Mouse (Mus musculus) forebrain, embryonic 13.5 days (tissue): Measurements from ENCODE around the gene Ugt1a7c. TPM values are rescaled to one million over a fixed set of nuclear protein-coding genes. Genes with fewer than 3 reads are reported as not detected.
"Not testable (repeated sequence)": the region's sequence is repeated elsewhere in the genome, so short reads cannot be mapped to it uniquely, and the experiment has no call there.

ENCODE experiments used
- ATAC-seq: fragments of 200-750 bp; cut with Nextera tagmentation; 2 replicates; pipeline ENCODE4 v1.8.0; 2017
- H3K27ac ChIP-seq: fragments of 300-500 bp; sonication (generic); 2 replicates; pipeline ENCODE4 v1.5.1; 2015; ENCODE audit warnings: inconsistent platforms, mild to moderate bottlenecking, moderate library complexity
- H3K27me3 ChIP-seq: fragments of 300-500 bp; sonication (generic); 2 replicates; pipeline ENCODE4 v1.6.1; 2015; ENCODE audit warnings: mild to moderate bottlenecking, inconsistent platforms
- H3K36me3 ChIP-seq: fragments of 300-500 bp; sonication (generic); 2 replicates; pipeline ENCODE4 v1.6.1; 2015; ENCODE audit warnings: mild to moderate bottlenecking, inconsistent platforms; ENCODE audit not compliant: poor library complexity, severe bottlenecking
- H3K4me1 ChIP-seq: fragments of 300-500 bp; sonication (generic); 2 replicates; pipeline ENCODE4 v1.6.1; 2015; ENCODE audit warnings: inconsistent platforms
- H3K4me2 ChIP-seq: fragments of 300-500 bp; sonication (generic); 2 replicates; pipeline ENCODE4 v1.6.1; 2015; ENCODE audit warnings: inconsistent platforms, mild to moderate bottlenecking, moderate library complexity
- H3K4me3 ChIP-seq: fragments of 300-500 bp; sonication (generic); 2 replicates; pipeline ENCODE4 v1.5.1; 2015; ENCODE audit warnings: mild to moderate bottlenecking, inconsistent platforms
- H3K9ac ChIP-seq: fragments of 300-500 bp; sonication (generic); 2 replicates; pipeline ENCODE4 v1.6.1; 2015; ENCODE audit warnings: mild to moderate bottlenecking, inconsistent platforms
- H3K9me3 ChIP-seq: fragments of 300-500 bp; sonication (generic); replicated peaks from 2 replicates; pipeline ENCODE4 v1.6.1; 2016; ENCODE audit warnings: inconsistent platforms
- whole genome bisulfite sequencing: fragments of 180-500 bp; shearing (Covaris S2); methylation state at CpG from one replicate; pipeline ENCODE4 v1.1.7; 2015; 5-methylcytosine and 5-hydroxymethylcytosine counted together
- polyA plus RNA-seq: library from polyadenylated mRNA; unstranded; fragments of >200 nt; fragmentation: Nextera tagmentation; extraction: Ambion mirVana; gene quantifications from 2 replicates; pipeline ENCODE4 v1.2.1, GENCODE M21; 2015

Ugt1a7c gene
- polyA plus RNA-seq, 1 experiment from 2014 or later, result 0.53 TPM

GRCm38 (mm10) chr1:88098546-88098945 is 3.7 kb downstream of the Ugt1a7c start:
- not testable (repeated sequence) for H3K4me3 ChIP-seq, H3K4me1 ChIP-seq, H3K27me3 ChIP-seq, H3K9ac ChIP-seq, H3K27ac ChIP-seq, H3K9me3 ChIP-seq, H3K4me2 ChIP-seq, ATAC-seq, H3K36me3 ChIP-seq
- WGBS, result 91% methylated on average over 3 of the region's 3 CpGs

GRCm38 (mm10) chr1:88099691-88100090 is 4.8 kb downstream of the Ugt1a7c start:
- H3K9ac ChIP-seq, H3K4me1 ChIP-seq, H3K4me3 ChIP-seq, ATAC-seq, H3K36me3 ChIP-seq, H3K4me2 ChIP-seq, H3K27me3 ChIP-seq, H3K27ac ChIP-seq, H3K9me3 ChIP-seq: not testable (repeated sequence)
- 90% methylated on average over 2 of the region's 2 CpGs for WGBS

GRCm38 (mm10) chr1:88103019-88103418 is 8.2 kb downstream of the Ugt1a7c start, which contains the start of gene Ugt1a6b:
TSS of gene Ugt1a6b (plus strand) at chr1:88103252.
- not testable (repeated sequence) for H3K4me1 ChIP-seq, ATAC-seq, H3K9me3 ChIP-seq, H3K27me3 ChIP-seq, H3K9ac ChIP-seq, H3K4me2 ChIP-seq, H3K36me3 ChIP-seq, H3K4me3 ChIP-seq, H3K27ac ChIP-seq
- WGBS, result 64% methylated on average over 3 of the region's 3 CpGs

- H3K27me3 ChIP-seq, H3K4me3 ChIP-seq, ATAC-seq, H3K4me1 ChIP-seq, H3K36me3 ChIP-seq, H3K9me3 ChIP-seq, H3K9ac ChIP-seq, H3K4me2 ChIP-seq, H3K27ac ChIP-seq: not testable (repeated sequence)
- WGBS, result 84% methylated on average over 5 of the region's 5 CpGs
Observed at GRCm38 (mm10) chr1:88103697-88104468, 9.0 kb downstream of the Ugt1a7c start.

- 86% methylated on average over 1 of the region's 1 CpGs for WGBS
- H3K36me3 ChIP-seq, result no peaks in the 10 kb centered on the region
- no peak overlapping the region for H3K27ac ChIP-seq
- H3K4me1 ChIP-seq, result no peaks in the 10 kb centered on the region
- H3K4me2 ChIP-seq, result no peak overlapping the region
- H3K9me3 ChIP-seq, result no peaks in the 10 kb centered on the region
- no peak for ATAC-seq
- H3K27me3 ChIP-seq, result no peaks in the 10 kb centered on the region
- no peak overlapping the region for H3K4me3 ChIP-seq
- H3K9ac ChIP-seq, result no peak overlapping the region
Observed at GRCm38 (mm10) chr1:88104667-88105430, 10.0 kb downstream of the Ugt1a7c start.

GRCm38 (mm10) chr1:88105656-88106055 is 10.8 kb downstream of the Ugt1a7c start:
- Histone ChIP-seq H3K4me1 (no peaks in the 10 kb centered on the region), H3K4me2 (no peak overlapping the region), H3K36me3 (no peaks in the 10 kb centered on the region), H3K27ac (no peak overlapping the region), H3K4me3 (no peak overlapping the region), H3K9ac (no peak overlapping the region), H3K27me3 (no peaks in the 10 kb centered on the region), H3K9me3 (no peaks in the 10 kb centered on the region)
- no peak for ATAC-seq
- WGBS, result 62% methylated on average over 2 of the region's 2 CpGs

- not testable (repeated sequence) for H3K4me1 ChIP-seq, H3K4me3 ChIP-seq, H3K9me3 ChIP-seq, H3K4me2 ChIP-seq, H3K27me3 ChIP-seq, H3K9ac ChIP-seq, ATAC-seq, H3K27ac ChIP-seq, H3K36me3 ChIP-seq
- WGBS, result 80% methylated on average over 2 of the region's 2 CpGs
Observed at GRCm38 (mm10) chr1:88109027-88109557, 14.2 kb downstream of the Ugt1a7c start.

- H3K27ac ChIP-seq, H3K4me3 ChIP-seq, H3K36me3 ChIP-seq, H3K4me2 ChIP-seq, H3K27me3 ChIP-seq, H3K9me3 ChIP-seq, H3K4me1 ChIP-seq, ATAC-seq, H3K9ac ChIP-seq: not testable (repeated sequence)
- WGBS, result 84% methylated on average over 2 of the region's 2 CpGs
Observed at GRCm38 (mm10) chr1:88109604-88110003, 14.7 kb downstream of the Ugt1a7c start.

GRCm38 (mm10) chr1:88112769-88113168 is 17.9 kb downstream of the Ugt1a7c start:
- 95% methylated on average over 6 of the region's 6 CpGs for WGBS
- H3K4me2 ChIP-seq, ATAC-seq, H3K27ac ChIP-seq, H3K36me3 ChIP-seq, H3K4me3 ChIP-seq, H3K4me1 ChIP-seq, H3K9me3 ChIP-seq, H3K27me3 ChIP-seq, H3K9ac ChIP-seq: not testable (repeated sequence)

- H3K4me3 ChIP-seq, H3K9ac ChIP-seq, H3K27me3 ChIP-seq, H3K27ac ChIP-seq, ATAC-seq, H3K36me3 ChIP-seq, H3K9me3 ChIP-seq, H3K4me2 ChIP-seq, H3K4me1 ChIP-seq: not testable (repeated sequence)
- 5% methylated on average over 4 of the region's 4 CpGs for WGBS
Observed at GRCm38 (mm10) chr1:88120550-88120949, 25.7 kb downstream of the Ugt1a7c start.

GRCm38 (mm10) chr1:88121521-88121920 is 26.7 kb downstream of the Ugt1a7c start:
- H3K27ac ChIP-seq, H3K9me3 ChIP-seq, H3K4me3 ChIP-seq, H3K27me3 ChIP-seq, ATAC-seq, H3K4me2 ChIP-seq, H3K36me3 ChIP-seq, H3K9ac ChIP-seq, H3K4me1 ChIP-seq: not testable (repeated sequence)
- WGBS, result no CpG with 5 or more reads among the region's 1 CpGs

GRCm38 (mm10) chr1:88125827-88126360 is 31.0 kb downstream of the Ugt1a7c start:
- 82% methylated on average over 4 of the region's 4 CpGs for WGBS
- not testable (repeated sequence) for H3K4me2 ChIP-seq, H3K36me3 ChIP-seq, H3K4me3 ChIP-seq, H3K4me1 ChIP-seq, H3K9ac ChIP-seq, ATAC-seq, H3K27me3 ChIP-seq, H3K27ac ChIP-seq, H3K9me3 ChIP-seq
